Mouse (Mus musculus) testis, adult 10 weeks (tissue): Measurements from ENCODE around the gene Gm4133. TPM values are rescaled to one million over a fixed set of nuclear protein-coding genes. Genes with fewer than 3 reads are reported as not detected.

ENCODE experiments used
- polyA plus RNA-seq: library from polyadenylated mRNA; stranded (reverse); fragments of 350-450 nt; fragmentation: Illumina TruSeq; extraction: RNeasy Lipid Tissue Mini Kit (QIAGEN cat#74804); gene quantifications from one replicate; pipeline ENCODE4 v1.2.3, GENCODE M21; 2014; ENCODE audit warnings: low read depth, low replicate concordance

Gm4133 gene
- polyA plus RNA-seq: not detected

DNA sequence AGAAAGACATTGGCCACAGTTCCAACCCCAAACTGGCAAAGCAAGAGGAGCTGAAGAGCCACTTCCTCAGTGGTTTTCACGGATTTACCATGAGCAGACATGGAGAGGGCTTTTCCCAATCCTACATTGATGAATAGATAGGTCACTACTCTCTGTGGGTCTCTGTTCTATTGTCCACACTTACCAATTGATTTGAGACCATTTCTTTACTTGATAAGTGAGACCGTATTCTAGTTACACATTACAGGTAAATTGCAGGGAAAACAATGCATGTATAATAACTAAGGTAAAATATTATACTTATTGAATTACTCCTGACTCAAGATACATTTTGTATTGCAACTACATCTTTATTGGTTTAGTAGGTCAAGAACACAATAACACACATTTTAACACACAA, at the start of gene Gm4133:
Gene Gm4133, minus strand, starts transcription at position 101 of the 400 bp plus-strand sequence.

DNA sequence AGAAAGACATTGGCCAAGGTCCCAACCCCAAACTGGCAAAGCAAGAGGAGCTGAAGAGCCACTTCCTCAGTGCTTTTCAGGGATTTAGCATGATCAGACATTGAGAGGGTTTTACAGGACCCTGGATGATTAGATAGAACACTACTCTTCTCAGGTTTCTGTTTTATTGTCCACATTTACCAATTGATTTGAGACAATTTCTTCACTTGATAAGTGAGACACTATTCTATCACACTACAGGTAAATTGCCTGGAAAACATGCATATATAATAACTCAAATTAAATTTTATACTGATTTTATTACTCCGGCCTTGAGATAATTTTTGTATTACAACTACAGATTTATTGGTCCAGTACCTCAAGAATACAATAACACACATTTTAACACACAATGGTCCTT, 41.4 kb upstream of the Gm4133 start, which contains the start of gene Gm5728:
Gene Gm5728, minus strand, starts transcription at position 101 of the 400 bp plus-strand sequence.

Other genes with a start within 250 kb of the Gm4133 start
- gene Vmn1r91, start 234.4 kb downstream of the Gm4133 start, polyA plus RNA-seq: not detected
- gene Gm16442, start 211.5 kb downstream of the Gm4133 start, polyA plus RNA-seq: not detected
- gene Vmn1r93, start 195.0 kb downstream of the Gm4133 start, polyA plus RNA-seq: not detected
- gene Vmn1r94, start 165.7 kb downstream of the Gm4133 start, polyA plus RNA-seq: not detected
- gene Vmn1r95, start 140.4 kb downstream of the Gm4133 start, polyA plus RNA-seq: not detected
- gene Gm6164, start 128.5 kb downstream of the Gm4133 start, polyA plus RNA-seq: not detected
- gene Gm4498, start 100.2 kb downstream of the Gm4133 start, polyA plus RNA-seq: not detected
- gene Gm5890, start 71.2 kb downstream of the Gm4133 start, polyA plus RNA-seq: 0.27 TPM
- gene Gm5728, start 41.3 kb upstream of the Gm4133 start, polyA plus RNA-seq: not detected
- gene Vmn1r100, start 83.9 kb upstream of the Gm4133 start, polyA plus RNA-seq: not detected
- gene Vmn1r101, start 108.5 kb upstream of the Gm4133 start, polyA plus RNA-seq: not detected
- not detected for gene Gm10670, start 140.9 kb upstream of the Gm4133 start, polyA plus RNA-seq
- not detected for gene Vmn1r103, start 176.5 kb upstream of the Gm4133 start, polyA plus RNA-seq
- gene Vmn1r104, start 199.8 kb upstream of the Gm4133 start, polyA plus RNA-seq: not detected
- not detected for gene Gm5726, start 211.7 kb upstream of the Gm4133 start, polyA plus RNA-seq
- gene Gm4141, start 242.2 kb upstream of the Gm4133 start, polyA plus RNA-seq: not detected